Mouse (Mus musculus): ENCODE measurements around the gene Smu1. TPM values are rescaled to one million over a fixed set of nuclear protein-coding genes. Genes with fewer than 3 reads are reported as not detected.

The Smu1 gene
- polyA plus RNA-seq, 2 experiments = 37.3 to 73.2 TPM

DNA sequence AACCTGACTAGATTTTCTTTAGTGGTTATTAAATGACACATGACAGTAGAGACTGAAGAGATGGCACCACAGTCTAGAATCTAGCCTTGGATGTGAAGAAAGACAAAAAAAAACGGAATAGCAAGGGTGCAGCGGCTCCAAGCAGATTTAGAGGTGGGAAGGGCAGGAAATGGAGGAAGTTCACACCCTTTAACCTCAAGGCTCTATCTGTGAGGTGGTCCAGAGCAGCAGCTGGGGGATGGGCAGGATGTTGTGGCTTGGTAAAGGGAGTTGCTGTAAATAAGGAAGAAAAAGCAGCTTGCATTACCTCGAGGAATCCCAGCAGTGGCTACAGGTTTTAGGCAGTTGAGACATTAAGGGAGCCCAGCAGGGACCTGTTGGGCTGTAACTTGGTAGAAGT lies 23.4 kb upstream of the Smu1 start:
- Histone ChIP-seq H3K27ac (no peak overlapping the region), H3K36me3 (replicated peaks; ENCODE audit: control insufficient read depth, insufficient read depth, low read depth) (no peaks in the 10 kb centered on the region), H3K9me3 (ENCODE audit: control insufficient read depth, low read length) (no peaks in the 10 kb centered on the region), H3K4me2 (ENCODE audit: low read depth) (peak overlapping the region; percentile 44), H3K4me1 (replicated peaks; ENCODE audit: control insufficient read depth in 2 of 2, insufficient read depth in 2 of 2, low read length in 1 of 2) (peaks cover 15 to 29% of the 10 kb centered on the region in 2 experiments), H3K9ac (replicated peaks) (0 out of 2 replicates have a peak overlapping the region, but pooled peaks have one; percentile 13), H3K27me3 (ENCODE audit: control insufficient read depth, insufficient read depth, low read length) (no peaks in the 10 kb centered on the region), H3K4me3 (ENCODE audit: insufficient read depth in 1 of 2, low read depth in 2 of 2, low read length in 2 of 2) (no peak overlapping the region)
- 2% methylated on average over 3 of the region's 3 CpGs for WGBS (ENCODE audit: insufficient replicate concordance)
- ATAC-seq (ENCODE audit: insufficient read depth) = no peak
- no peak for TF ChIP-seq CTCF (IDR thresholded peaks at IDR 0.05; ENCODE audit: low read depth)
- no peak for TF ChIP-seq EP300 (IDR thresholded peaks at IDR 0.05; ENCODE audit: low read depth)
- DNase-seq (ENCODE audit: low read depth in 3 of 3, low spot score in 3 of 3) = peak in 2 of 3 experiments; percentile 22 to 28

DNA sequence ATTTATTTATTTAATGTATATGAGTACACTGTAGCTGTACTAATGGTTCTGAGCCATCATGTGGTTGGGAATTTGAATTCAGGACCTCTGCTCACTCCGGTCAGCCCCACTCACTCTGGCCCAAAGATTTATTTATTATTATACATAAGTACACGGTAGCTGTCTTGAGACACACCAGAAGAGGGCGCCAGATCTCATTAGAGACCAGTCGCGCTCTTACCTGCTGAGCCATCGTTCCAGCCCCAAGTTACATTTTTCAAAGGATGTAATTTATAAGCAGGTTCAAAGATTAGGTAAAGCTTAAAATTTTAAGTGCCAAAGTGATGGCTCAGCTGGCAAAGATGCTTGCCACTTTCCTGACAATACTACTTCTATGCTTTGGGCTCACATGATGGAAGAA lies 20.9 kb upstream of the Smu1 start:
- Histone ChIP-seq H3K36me3 (replicated peaks; ENCODE audit: control insufficient read depth, insufficient read depth, low read depth) (no peaks in the 10 kb centered on the region), H3K4me1 (replicated peaks; ENCODE audit: control insufficient read depth in 2 of 2, insufficient read depth in 2 of 2, low read length in 1 of 2) (peaks cover 15 to 29% of the 10 kb centered on the region in 2 experiments), H3K27me3 (ENCODE audit: control insufficient read depth, insufficient read depth, low read length) (no peaks in the 10 kb centered on the region), H3K27ac (no peak overlapping the region), H3K4me3 (ENCODE audit: insufficient read depth in 1 of 2, low read depth in 2 of 2, low read length in 2 of 2) (no peak overlapping the region), H3K9ac (replicated peaks) (no peak overlapping the region), H3K9me3 (ENCODE audit: control insufficient read depth, low read length) (no peaks in the 10 kb centered on the region), H3K4me2 (ENCODE audit: low read depth) (no peak overlapping the region)
- TF ChIP-seq CTCF (IDR thresholded peaks at IDR 0.05; ENCODE audit: low read depth) (peak; percentile 44), EP300 (IDR thresholded peaks at IDR 0.05; ENCODE audit: low read depth) (no peak)
- WGBS (ENCODE audit: insufficient replicate concordance) = 52% methylated on average over 6 of the region's 6 CpGs
- no peak for ATAC-seq (ENCODE audit: insufficient read depth)
- no peak for DNase-seq (ENCODE audit: low read depth in 3 of 3, low spot score in 3 of 3)

DNA sequence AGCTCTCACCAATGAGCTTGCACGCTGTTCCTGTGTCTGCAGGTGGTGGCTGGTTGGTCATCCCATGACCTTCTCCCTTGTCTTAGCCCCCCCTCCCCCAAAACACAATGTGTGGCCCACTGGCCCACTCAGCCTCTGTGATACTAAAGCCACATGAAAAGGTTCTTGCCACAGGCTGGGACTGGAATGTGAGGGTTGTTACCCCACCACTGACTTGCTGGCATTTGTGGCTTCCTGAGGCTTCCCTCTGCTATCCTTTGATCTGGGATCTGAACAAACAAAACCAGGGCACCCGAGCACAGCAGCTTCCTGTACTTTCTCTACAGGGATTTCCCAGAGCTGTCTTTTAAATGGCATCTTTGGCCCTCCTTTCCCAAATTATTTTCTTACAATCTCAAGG lies 19.4 kb upstream of the Smu1 start:
- no peak overlapping the region for H3K27ac ChIP-seq
- no peak overlapping the region for H3K4me2 ChIP-seq (ENCODE audit: low read depth)
- WGBS (ENCODE audit: insufficient replicate concordance) = 24% methylated on average over 2 of the region's 2 CpGs
- H3K9me3 ChIP-seq (ENCODE audit: control insufficient read depth, low read length) = no peaks in the 10 kb centered on the region
- TF ChIP-seq EP300 (IDR thresholded peaks at IDR 0.05; ENCODE audit: low read depth) (no peak), CTCF (IDR thresholded peaks at IDR 0.05; ENCODE audit: low read depth) (no peak)
- ATAC-seq (ENCODE audit: insufficient read depth) (no peak), DNase-seq (ENCODE audit: low read depth in 3 of 3, low spot score in 3 of 3) (no peak)
- H3K4me1 ChIP-seq (replicated peaks; ENCODE audit: control insufficient read depth in 2 of 2, insufficient read depth in 2 of 2, low read length in 1 of 2) = peaks cover 13 to 28% of the 10 kb centered on the region in 2 experiments
- H3K4me3 ChIP-seq (ENCODE audit: insufficient read depth in 1 of 2, low read depth in 2 of 2, low read length in 2 of 2) = no peak overlapping the region
- no peaks in the 10 kb centered on the region for H3K36me3 ChIP-seq (replicated peaks; ENCODE audit: control insufficient read depth, insufficient read depth, low read depth)
- H3K9ac ChIP-seq (replicated peaks) = no peak overlapping the region
- no peaks in the 10 kb centered on the region for H3K27me3 ChIP-seq (ENCODE audit: control insufficient read depth, insufficient read depth, low read length)

DNA sequence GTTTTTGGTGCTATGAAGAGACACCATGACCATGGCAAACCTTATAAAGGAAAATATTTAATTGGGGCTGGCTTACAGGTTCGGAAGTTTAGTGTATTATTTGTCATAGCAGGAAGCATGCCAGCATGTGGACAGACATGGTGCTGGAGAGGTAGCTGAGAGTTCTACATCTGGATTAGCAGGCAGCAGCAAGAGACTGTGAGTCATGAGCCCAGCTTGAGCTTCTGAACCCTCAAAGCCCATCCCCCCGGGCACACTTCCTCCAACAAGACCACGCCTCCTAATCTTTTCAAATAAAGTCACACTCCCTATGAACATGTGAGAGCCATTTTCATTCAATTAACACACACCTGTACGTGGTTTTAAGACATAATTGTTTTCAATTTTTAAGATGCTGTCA lies 18.7 kb upstream of the Smu1 start:
- ATAC-seq (ENCODE audit: insufficient read depth) (no peak), DNase-seq (ENCODE audit: low read depth in 3 of 3, low spot score in 3 of 3) (no peak)
- TF ChIP-seq CTCF (IDR thresholded peaks at IDR 0.05; ENCODE audit: low read depth) (no peak), EP300 (IDR thresholded peaks at IDR 0.05; ENCODE audit: low read depth) (no peak)
- H3K4me3 ChIP-seq (ENCODE audit: insufficient read depth in 1 of 2, low read depth in 2 of 2, low read length in 2 of 2) = no peak overlapping the region
- H3K4me1 ChIP-seq (replicated peaks; ENCODE audit: control insufficient read depth in 2 of 2, insufficient read depth in 2 of 2, low read length in 1 of 2) = peaks cover 9 to 23% of the 10 kb centered on the region in 2 experiments
- H3K9me3 ChIP-seq (ENCODE audit: control insufficient read depth, low read length) = no peaks in the 10 kb centered on the region
- WGBS (ENCODE audit: insufficient replicate concordance) = 43% methylated on average over 4 of the region's 4 CpGs
- H3K27ac ChIP-seq = no peak overlapping the region
- no peaks in the 10 kb centered on the region for H3K36me3 ChIP-seq (replicated peaks; ENCODE audit: control insufficient read depth, insufficient read depth, low read depth)
- H3K4me2 ChIP-seq (ENCODE audit: low read depth) = no peak overlapping the region
- no peaks in the 10 kb centered on the region for H3K27me3 ChIP-seq (ENCODE audit: control insufficient read depth, insufficient read depth, low read length)
- no peak overlapping the region for H3K9ac ChIP-seq (replicated peaks)

DNA sequence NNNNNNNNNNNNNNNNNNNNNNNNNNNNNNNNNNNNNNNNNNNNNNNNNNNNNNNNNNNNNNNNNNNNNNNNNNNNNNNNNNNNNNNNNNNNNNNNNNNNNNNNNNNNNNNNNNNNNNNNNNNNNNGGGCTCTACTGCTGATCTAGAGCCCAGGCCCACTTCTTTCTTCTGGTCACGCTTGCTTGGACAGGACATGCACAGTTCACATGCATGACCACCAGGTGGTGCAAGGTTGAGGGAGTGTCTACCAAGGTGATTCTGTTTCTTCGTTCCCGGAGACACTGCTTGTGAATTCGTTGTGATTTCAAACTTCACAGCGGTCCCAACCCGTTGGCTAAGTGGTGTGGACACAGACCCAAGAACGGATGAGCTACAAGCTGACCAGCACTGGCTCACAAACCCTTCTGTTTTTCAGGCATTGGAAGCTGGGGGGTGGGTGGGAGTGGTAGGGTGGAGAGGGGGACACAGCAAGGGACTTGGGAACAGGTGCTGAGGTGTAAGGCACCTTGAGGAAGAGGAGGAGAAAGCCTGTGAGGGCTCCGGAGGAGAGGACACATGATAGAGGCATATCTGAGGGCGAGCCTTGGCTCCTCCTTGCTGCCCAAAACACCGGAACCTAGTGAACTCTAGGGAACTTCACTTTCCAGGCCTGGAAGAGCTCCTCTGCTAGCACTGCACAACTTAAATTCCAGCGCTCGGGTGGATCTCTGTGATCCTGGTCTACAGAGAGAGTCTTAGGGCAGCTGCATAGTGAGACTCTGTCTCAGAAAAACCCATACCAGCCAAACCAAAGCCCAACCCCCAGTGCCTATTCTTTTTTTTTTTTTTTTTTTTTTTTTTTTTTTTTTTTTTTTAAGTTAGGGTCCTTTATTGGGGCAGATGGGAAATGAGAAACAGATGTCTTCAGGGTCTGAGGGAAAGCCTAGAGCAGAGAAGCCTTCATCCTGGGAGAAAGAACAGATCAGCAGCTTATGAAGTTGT lies 16.8 kb upstream of the Smu1 start:
- H3K27ac ChIP-seq = no peak overlapping the region
- peak overlapping the region; percentile 47 for H3K4me2 ChIP-seq (ENCODE audit: low read depth)
- H3K4me3 ChIP-seq (ENCODE audit: insufficient read depth in 1 of 2, low read depth in 2 of 2, low read length in 2 of 2) = peak overlapping the region in 1 of 2 experiments; percentile 25; a peak in 1 of 4 replicates
- no peak overlapping the region for H3K9ac ChIP-seq (replicated peaks)
- peaks cover 3 to 19% of the 10 kb centered on the region in 2 experiments for H3K4me1 ChIP-seq (replicated peaks; ENCODE audit: control insufficient read depth in 2 of 2, insufficient read depth in 2 of 2, low read length in 1 of 2)
- no peaks in the 10 kb centered on the region for H3K9me3 ChIP-seq (ENCODE audit: control insufficient read depth, low read length)
- WGBS (ENCODE audit: insufficient replicate concordance) = 19% methylated on average over 12 of the region's 12 CpGs
- H3K36me3 ChIP-seq (replicated peaks; ENCODE audit: control insufficient read depth, insufficient read depth, low read depth) = no peaks in the 10 kb centered on the region
- TF ChIP-seq CTCF (IDR thresholded peaks at IDR 0.05; ENCODE audit: low read depth) (peak; percentile 96), EP300 (IDR thresholded peaks at IDR 0.05; ENCODE audit: low read depth) (no peak)
- ATAC-seq (ENCODE audit: insufficient read depth) (no peak), DNase-seq (ENCODE audit: low read depth in 3 of 3, low spot score in 3 of 3) (peak in 2 of 3 experiments; percentile 58 to 64)
- no peaks in the 10 kb centered on the region for H3K27me3 ChIP-seq (ENCODE audit: control insufficient read depth, insufficient read depth, low read length)

All from liver, embryonic 14.5 days (tissue).